Mouse (Mus musculus): ENCODE measurements at regions not wholly inside any gene's neighbourhood (a gene's known extent, or its start where the extent isn't known, plus 50 kb on each side); places are given as distances from the start of the nearest gene placed in this dataset.

DNA sequence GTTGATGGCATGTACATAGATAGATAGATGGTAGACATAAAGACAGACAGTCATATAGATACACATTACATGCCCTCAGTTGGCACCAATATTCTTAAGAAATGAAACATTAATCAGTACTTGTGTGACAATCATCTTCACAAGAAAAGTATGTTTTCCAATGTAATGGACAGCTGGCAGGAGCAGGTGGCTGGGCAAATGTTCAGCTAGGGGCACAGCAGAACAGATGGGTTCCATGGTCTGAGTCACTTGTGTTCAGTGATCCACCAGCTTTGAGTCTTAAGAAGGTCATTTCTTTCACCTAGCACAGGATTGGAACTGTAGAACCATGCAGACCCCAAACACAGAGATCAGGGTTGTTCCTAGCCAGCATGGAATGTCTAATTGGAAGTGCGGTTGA is 2631.2 kb upstream of the 5930422O12Rik start:
- no peak for ATAC-seq

DNA sequence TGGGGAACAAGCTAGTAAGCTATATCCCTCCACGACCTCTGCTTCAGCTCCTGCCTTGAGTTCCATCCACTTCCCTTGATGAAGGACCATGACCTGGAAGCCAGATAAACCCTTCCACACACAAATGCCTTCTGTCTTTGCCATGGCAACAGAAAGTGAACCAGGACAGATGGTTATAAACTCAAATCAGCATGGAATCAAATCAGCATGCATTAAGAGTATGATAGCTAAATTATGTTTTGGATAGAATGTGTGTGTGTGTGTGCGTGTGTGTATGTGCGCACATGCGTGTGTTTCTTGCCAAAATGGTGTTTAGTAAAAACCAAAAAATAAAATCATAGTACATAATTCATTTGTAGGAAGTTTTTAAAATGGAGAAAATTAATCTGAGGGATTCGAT is 2611.5 kb upstream of the 5930422O12Rik start:
- no peak for ATAC-seq

DNA sequence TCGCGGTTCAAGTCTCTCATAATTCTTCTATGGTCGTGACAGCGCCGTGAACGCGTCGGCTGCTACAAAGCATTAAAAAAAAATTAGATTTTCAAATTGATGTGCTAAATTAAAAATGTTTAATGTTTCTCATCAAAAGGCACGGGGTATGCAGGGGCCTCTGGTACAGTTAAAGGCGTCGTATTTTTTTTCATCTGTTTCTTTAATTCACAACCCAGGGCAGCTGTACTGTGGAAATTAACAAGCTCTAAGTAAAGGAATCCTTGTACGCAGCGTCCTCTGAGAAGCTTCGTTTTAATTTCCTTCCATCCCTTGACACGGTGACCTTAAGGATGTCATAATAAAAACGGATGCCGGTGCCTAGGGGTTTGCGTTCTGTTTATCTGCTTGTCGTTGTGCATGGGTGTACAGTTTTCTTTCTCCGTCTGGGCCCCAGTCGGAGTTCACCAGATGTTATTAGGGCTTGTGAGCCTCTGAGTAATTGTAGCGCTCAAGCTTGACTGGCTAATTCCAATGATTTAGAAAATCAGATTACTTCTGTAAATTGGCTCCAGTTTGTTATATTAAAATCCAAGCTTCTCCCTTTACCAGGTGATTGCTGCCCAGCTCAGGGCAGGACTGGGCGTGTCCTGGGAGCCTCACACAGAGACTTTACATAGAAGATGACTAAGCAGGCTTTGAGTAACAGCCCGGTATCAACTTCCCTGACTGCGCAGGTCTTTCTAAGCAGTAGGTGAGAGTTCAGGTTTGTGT is 2605.5 kb upstream of the 5930422O12Rik start:
- no peak for ATAC-seq

DNA sequence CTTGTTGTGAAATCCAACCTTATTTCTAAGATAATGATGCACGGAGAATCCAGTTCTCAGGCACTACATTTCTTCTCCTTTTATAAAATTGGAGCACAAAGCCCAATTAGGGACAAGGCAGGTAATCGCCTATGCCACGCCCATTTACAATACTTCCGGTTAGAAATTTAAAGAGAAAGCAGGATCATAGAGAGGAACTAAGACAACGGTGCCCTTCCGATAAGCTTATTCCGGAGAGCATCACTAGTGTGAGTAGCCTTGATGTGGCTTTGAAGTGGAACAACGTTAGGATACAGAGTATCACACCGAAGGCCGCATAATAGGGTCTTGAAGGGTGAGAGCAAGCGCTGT is 2604.9 kb upstream of the 5930422O12Rik start:
- ATAC-seq = no peak

DNA sequence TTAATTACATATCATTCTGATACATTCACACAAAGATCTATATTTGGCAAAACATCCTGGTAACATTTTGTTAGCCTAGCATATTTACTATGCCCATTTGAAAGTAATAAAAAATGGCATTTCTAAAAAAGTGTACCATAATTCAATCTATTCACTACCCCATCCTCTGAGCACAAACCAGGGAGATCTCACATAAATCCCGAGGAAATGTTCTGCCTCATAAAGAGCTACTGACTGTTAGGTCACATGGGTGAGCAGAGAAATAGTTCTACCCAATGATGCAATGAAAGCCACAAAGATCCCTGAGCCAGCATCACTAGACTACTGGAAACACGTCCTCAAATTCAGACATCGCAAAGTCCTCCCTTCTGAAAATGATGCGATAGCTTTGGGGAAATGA is 2602.5 kb upstream of the 5930422O12Rik start:
- no peak for ATAC-seq

DNA sequence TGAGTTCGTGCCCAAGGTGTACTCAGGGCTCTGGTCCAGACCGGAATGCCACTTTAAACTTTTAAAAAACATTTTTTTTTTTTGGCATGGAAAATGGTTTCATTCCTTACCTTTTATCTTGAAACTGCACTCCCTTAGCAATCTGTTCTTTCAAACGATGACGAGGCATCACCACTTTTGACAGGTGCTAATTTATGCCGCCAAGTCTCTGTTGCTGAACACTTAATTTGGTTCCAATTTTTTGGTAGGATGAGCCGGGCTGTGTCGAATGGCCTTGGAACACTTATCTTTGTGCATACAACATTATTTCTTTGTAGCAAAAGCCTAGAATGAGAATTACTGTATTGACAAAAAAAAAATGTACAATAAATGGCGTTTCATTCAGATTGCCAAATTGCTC is 2590.5 kb upstream of the 5930422O12Rik start:
- ATAC-seq = no peak

DNA sequence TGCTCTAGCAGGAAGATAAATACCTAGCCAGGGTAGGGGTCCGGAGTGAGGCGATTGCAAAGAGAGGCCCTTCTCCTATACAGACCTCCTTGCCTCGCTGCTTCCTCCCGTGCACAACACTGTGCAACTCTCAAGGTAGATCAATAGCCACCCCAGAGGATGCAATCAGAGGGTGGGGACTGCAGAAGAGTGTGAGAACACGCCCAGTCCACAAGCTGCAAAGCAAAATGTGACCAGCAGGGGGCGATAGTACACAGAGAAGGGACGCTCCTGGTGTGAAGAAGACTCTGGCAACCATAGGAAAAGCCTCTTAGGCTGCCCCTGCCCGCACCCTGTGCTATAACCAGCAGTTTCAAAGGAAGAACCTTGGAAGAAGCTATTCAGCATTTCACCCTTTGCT is 2588.4 kb upstream of the 5930422O12Rik start:
- no peak for ATAC-seq

DNA sequence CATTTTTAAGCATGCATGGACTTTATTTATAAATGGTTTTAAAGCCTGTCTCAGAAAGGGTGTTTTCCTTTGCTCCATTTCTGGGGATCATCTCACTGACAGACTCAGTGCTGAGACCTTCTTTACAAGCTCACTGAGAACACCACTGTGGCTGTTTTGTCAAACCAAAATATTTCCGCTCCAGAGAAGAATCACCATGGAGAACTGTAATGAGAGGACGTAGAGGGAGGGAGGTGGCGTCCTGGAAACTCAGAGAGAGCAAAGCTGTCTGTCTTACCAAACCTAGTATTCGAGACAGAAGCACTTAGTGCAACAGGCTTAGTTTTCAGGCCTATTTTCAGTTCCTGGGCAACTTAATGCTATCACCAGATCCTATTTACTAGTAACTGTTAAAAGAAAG is 2565.5 kb upstream of the 5930422O12Rik start:
- ATAC-seq = no peak

DNA sequence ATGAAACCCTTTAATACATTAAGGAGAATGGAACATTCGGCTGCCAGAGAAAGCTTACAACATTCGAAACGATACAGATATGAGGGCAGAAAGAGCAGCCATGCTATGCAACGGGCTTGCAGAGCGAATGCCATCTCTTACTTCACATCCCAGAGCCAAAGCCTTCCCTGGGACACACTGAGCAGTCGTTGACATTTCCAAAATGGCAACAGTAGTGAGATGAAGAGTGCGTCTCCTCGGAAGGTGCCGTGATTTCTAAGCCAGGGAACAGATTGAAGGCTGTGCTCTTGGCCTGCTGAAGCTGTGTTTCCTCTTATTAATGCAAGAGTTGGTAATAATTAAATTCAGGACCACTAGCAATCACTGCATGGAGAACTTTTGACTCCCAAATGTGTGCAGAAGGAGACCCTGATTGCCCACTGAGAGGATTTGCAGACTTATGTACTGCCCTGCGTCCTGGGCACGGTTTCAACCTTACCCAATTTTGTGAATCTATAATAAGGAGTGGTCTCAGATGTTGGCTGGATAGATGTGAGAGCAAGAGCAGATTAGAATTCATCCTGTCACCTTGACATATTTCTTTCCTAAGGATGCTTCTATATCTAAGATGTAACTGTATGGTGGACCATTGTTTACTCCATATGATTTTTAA is 2522.3 kb upstream of the 5930422O12Rik start:
- no peak for ATAC-seq

DNA sequence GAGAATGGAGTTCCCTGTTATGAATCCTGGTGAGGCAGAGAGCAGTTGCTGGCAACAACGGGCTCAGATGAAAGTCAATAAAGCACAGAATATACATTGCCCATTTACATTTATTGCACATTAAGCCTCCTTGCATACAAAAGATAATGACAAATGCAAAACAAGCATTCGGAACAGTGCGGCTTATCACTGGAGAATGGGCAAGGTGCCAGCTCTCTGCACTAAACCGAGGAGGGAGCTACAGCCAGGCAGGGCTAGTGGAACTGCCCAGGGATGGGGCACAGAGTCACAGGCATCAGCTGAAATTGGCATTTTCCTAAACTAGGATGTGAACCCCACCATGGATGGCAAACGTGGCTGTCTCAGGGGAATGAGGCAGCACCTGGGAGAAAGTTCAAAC is 2514.8 kb upstream of the 5930422O12Rik start:
- no peak for ATAC-seq

DNA sequence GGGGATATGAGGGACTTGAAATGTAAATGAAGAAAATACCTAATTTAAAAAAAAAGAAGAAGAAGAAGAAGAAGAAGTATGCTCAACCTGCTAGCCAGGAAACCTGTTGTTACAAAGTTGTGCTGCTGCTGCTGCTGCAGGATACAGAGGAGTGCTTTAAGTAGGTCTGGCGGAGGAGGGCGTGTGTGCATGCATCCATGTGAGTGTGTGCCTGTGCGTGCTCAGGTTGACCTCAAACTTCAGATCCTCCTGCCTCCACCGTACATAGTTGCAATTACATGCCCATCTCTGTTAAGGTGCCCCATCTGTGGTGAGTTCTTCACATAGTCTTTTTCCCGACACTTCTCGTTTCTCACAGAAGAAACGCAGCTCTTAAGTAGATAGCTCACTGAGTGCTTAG is 2513.4 kb upstream of the 5930422O12Rik start:
- no peak for ATAC-seq

DNA sequence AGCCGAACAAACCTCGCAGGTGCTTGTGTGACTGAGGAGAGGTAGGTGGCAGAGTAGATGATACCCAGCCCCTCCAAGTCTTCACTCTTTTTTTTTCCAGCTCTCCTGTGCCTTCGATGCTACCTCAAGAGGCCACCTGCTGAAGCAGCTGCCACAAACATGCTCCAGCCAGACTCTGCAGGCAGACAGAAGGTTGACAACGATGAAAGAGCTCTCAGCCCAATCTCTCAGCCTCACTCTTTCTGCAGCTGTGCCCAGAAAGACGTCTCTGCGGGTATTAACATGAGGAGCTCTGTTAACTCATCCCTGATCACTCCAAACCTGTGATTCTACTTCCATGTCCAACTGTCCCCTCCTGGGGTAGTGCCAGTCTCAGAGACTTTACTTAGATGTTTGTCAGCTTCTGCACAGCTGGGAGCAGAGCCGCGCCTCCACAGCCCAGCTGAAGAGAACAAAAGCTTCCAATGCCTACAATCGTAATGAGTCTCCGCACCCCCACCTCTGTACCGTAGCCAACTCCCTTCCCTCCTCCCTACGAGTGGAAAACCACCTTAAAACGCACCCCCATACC is 2512.8 kb upstream of the 5930422O12Rik start:
- no peak for ATAC-seq

DNA sequence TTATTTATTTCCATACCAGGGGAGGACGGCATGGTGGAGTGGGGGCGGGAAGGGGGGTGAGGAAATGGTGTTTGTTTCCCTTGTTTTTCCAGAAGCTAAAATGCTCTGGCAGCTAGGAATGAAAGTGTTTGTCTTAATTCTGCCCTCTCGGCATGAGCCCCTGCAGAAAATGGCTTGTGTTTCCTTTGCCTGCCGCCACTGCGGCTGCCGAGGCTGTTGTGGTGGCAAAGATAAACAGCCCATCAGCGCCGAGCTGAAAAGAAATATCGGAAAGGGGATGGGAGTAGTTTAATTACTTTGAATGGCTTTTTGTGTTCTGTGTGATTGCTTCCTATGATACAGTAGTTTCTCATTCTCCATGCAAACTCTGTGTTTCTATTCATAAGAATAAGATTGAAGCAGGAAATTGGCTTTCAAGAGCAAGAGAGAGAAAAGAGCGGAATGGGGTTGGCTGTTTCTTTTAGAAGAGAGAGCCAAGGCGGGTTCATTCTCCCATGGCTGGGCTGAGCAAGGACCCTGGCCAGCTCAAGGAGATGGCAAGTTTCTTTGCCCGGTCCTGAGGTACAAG is 2512.2 kb upstream of the 5930422O12Rik start:
- ATAC-seq = no peak

DNA sequence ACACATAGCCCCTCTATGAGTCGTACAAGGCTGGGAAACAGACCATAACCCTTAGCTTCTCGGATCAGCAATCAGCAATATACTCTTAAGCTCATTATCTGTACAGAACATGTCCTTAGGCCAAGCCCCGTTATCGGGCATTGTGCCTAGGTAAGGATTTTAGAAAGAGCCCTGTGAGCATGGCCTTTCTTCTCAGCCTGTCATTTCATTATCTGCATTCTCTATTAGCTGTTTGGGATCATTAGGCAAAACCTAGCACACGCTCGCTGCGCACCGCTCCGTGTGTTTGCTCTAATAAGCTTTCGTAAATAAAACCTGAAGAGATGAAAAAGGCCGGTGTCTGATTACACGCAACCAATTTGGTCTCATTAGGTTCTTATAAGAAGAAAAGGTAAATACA is 2507.1 kb upstream of the 5930422O12Rik start:
- no peak for ATAC-seq

DNA sequence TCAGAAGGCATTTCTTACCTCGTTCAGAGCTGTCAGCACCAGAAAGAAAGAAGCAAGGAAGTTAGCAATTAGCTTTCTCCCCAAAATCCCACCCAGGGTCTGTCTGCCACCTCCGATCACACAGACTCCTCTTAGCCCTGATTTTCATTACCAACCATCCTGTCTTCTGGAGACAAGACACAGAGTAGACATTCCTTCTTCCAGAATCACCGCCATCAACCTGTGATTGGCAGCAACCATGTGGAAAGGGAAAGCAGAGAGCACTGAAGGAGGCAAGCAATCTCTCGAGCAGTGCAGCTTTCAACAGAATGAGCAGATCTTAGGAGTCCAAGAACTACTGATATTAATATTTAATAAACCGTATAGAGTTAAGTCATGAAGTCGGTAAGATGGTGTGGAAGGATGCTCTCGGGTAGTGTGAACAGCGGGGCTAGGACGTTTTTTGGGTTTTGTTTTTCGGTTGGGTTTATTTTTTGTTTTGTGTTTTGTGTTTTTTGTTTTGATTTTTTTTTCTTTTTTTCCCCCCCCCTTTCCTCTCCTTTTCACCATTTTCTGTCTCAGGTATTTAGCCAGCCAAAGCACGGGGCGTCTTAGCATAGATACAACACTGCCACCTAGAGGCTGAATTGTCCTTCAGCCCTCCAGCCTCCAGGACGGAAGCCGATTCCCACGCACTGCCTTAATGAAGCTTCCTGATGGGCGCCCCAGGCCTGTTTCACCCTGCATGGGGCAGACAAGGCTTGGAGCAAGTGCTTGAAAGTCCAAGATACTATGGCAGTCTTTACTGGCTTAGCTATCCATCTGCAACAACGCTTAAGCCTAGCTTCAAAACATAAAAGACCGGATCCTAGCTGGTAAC is 2505.0 kb upstream of the 5930422O12Rik start:
- no peak for ATAC-seq

DNA sequence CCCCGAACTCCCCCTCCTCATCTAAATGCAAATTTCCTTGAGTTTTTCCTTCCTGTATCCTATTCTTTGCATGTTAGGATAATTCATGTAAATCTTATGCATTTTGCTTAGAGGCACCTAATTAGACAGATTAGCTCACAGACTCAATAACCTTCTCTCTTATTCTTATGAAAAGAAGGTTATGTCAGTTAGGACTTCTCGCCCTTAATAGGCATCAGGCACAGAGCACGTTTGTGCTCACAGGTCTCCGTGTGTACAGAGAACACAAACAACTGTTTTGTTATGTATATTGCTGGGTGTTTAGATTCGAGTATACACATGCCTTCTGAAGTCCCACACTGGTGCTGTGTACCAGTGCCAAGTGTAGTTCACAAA is 2504.4 kb upstream of the 5930422O12Rik start:
- no peak for ATAC-seq

DNA sequence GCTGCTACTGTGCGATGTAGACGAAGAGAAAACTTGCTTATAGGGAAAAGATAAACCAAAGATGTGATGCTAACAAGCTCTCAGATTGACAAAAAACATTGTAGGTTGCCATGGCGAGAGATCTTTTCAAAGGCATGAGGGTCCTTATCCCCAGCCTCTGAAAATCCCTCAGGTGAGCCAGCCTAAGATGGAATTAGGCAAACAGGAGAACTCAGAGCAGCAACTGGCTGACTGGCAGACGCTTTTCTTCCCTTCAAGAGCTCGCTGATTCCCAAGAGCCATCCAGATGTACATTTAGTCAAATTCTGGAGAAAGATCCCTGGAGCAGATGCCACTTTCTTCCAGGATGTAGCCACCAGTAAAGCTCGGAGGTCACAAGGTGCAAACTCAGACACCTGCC is 2503.9 kb upstream of the 5930422O12Rik start:
- no peak for ATAC-seq

DNA sequence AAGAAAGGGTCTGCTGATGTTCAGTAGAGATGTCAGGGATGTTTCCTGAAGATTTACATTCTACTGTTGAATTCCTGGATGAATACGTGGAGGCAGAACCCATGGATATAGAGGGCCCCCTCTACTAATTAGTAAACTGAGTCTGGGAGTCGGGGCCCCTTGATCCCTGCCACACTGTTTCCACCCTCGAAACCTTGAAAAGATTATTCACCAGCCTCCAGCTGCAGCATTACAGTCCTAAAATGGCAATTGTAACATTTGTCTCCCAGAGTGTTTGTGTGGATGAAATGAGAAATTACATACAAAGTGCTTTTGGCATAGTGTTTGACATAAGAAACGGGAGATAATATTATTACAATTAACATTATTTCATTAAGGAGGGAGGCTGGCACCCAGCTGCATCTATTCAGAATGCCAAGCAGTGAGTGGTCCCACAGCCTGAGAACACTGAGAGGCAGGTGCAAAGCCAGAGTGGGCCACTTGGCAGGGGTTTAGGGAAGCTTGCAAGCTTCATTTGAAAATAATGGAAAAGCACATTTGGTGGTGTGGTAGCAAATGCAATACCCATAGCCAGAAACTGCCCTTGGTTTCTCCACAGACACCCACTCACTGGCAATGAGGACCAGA is 2490.9 kb upstream of the 5930422O12Rik start:
- no peak for ATAC-seq

DNA sequence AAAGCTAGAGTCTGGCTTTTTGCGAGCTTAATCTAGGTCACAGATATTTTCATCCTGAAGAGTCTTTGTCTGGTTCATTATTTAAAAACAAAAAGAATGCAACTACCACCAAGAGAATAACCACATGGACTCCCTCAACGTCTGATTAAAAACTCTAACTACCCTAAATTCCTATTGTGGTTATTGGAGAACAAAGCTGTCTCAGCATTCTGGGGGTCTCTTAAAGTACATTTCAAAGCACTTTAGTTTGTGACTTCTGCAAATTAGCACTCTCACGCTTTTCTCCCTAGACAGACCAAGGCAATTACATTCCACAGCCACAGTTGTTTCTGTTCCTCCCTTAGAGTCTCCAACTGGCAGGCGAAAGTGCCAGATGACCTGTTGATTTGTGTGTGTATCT is 2487.6 kb upstream of the 5930422O12Rik start:
- no peak for ATAC-seq

DNA sequence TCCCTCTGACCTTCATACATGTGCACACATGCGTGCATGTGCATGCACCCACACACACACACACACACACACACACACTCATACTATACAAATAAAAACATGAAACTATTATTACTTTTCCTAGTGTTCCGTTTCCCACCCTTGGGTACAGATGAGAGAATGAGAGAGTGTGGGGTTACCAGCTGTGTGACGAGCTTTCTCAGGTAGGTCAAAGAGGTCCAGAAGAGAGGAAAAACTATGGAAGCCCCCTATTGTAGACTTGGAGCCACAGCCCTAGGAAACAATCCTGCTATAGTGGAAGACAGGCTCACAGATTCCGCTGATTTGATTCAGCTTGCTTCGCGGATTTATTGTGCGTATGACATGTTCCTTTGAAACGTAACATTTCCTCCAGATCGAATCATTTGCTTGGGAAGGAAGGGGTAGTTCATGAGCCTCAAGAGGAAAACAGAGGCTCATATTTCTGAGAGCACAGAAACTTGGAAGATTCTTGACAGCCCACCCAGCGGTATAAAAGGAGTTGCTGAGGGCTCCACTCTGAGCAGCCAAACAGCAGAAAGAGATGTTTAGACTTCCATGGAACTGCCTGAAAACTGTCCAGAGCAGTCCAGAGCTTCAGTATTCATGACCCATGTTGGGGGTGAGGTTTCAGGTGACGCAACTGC is 2486.9 kb upstream of the 5930422O12Rik start:
- no peak for ATAC-seq

DNA sequence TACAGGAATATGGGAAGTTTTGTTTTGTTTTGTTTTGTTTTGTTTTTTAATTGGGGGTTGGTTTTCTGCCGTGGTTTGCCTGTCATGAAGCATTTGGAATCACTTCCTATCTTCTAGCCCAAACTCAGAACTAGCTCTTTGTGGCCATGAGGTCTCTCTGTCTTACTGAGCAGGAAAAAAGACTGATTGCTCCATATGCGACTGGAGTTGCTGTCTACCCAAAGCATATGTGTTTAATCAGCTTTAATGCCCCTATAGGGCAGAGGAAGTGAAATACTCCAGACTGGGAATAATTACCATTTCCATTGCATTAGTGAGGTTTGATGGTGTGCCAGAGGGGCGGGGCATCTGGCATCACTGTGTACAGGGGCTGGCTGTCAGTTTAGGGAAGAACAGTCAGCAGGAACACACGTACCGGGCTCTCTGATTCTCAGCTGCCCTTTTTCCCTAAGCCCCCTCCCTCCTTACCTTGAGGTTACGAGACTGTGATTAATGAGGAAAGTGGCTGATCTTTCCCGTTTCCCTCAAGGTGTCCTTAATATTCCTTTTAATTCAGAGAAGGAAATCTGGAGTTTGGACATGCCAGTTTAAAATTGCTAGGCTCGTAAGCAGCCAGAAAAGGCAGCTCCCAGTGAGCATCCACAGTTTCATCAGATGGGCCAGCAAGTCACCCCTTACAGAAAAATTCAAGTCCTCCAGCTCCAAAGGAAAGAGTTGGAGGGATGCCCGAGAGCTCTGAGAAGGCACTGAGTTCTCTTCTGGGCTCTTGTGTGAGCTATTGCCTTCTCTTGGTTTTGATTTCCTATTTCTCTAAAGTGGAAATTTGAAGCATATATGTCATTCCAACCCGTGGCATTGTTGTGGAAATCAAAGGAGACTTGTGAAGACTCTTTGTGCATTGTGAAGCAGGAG is 2482.1 kb upstream of the 5930422O12Rik start:
- no peak for ATAC-seq

Measured in inflammation-experienced regulatory T-cells, adult 6 months (primary cell).